Mouse (Mus musculus): ENCODE data around the gene Olfr183. TPM values are rescaled to one million over a fixed set of nuclear protein-coding genes. Genes with fewer than 3 reads are reported as not detected.
"Not testable (repeated sequence)": the region's sequence is repeated elsewhere in the genome, so short reads cannot be mapped to it uniquely, and the experiment has no call there.

Gene Olfr183
- total RNA-seq (2015): not detected in 2 replicates
- total RNA-seq (2017): not detected in 2 replicates

DNA sequence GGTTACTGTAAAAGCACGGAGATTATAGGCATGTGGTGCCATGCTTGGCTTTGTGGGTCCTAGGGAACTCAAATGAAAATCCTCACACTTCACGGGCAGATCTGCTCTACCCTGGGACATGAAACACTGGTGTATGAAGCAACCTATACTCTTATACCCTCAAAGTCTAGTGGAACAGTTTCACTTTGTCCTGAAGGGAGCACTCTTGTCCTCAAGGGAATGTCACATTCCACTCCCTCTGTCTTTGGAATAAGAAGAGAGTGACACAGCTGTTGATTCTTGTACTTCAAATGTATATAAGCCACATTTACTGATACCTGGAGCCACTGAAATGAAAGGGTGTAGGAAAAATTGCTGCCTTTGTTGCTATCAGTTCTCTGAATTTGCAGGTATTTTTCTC is at the start of gene Olfr183:
Gene Olfr183, plus strand, starts transcription at position 301 of the 400 bp plus-strand sequence.
- no peak for ATAC-seq (replicated peaks; ENCODE audit: poor library complexity)

DNA sequence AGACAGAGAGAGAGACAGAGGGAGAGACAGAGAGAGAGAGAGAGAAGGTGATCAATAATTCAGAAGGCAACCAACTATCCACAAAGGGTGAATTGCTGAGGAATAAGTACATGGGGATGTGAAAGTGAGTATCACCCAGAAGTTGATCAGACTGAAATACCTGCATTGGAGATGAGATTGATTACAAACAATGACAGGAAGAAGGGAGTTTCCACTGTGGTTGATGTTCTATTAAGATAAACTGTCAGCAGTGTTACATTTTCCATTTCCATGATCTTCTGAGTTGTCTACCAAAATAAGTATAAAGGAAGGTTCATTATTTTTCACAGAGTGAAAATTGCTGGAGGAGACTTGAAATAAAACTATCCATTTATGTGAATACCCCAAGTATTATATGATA is 12.0 kb downstream of the Olfr183 start:
- no peak for ATAC-seq (replicated peaks; ENCODE audit: poor library complexity)

DNA sequence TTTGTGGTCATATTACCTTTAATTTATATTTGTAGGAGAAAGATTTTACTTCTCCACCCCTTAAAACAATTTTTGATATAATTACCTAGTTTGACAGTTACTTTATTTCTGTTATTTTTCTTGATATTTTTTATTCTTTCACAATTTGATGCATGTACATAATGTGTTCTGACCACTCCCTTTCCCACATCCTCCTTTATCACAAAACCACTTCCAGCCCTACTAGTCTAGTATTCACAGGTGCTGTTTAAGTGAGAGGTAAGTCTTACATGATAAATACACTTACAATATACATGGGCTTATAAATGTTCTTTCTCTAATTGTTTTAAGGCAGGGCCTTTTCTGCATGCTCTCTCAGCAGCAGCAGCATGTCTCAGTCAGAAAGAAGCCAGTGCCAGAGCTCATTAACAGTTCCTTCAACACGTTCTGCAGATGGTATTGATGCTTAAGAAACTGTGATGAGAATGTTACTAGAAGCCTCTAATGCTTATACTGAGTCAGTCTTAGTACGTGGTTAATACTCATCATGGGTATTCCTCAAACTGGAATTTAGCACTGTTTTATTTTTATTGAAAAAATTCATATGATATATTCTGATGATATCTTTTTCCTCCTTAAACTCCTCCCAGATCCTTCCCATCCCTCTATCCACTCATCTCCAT is 18.3 kb downstream of the Olfr183 start:
- ATAC-seq (replicated peaks; ENCODE audit: poor library complexity): no peak

DNA sequence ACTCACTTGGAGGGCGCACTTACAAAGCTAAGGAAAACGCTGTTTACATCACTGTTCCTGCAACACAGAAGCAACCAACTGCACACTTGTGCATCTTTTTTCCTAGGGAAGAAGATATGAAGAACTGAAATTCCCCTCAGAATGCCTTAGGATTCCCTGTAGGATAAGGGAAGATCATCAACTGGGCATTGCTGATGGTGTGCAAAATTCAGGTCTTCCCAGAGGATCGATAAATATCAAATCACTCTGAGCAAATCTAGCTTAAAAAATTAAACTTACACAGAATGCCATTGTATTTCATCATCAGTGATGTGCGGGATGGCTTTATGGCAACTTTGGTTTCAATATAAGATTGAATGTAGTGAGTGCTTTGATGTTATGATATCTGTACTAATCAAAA is 35.0 kb downstream of the Olfr183 start, which contains the start of gene Olfr186:
Gene Olfr186, minus strand, starts transcription at position 101 of the 400 bp plus-strand sequence.
- no peak for ATAC-seq (replicated peaks; ENCODE audit: poor library complexity)

DNA sequence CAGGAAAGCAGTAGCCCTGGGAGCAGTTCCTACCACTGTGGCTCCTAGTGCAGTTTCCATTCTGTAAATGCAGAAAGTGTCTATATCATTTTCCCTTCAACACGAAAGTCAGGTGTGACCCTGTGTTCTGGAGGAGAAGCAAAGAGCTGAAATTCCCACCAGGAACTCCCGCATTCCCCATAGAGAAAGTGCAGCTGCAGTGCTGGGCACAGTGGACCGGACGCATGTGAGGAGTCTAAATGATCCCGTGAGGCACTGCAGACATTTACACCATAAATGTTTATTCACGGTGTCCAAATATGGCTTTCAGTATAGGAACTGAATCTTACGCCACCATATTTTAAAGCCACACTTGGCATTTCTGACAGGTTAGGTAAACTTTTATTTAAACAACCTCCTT is 44.6 kb downstream of the Olfr183 start, which contains the start of gene Olfr187:
Gene Olfr187, minus strand, starts transcription at position 58 of the 400 bp plus-strand sequence.
- ATAC-seq (replicated peaks; ENCODE audit: poor library complexity): no peak

DNA sequence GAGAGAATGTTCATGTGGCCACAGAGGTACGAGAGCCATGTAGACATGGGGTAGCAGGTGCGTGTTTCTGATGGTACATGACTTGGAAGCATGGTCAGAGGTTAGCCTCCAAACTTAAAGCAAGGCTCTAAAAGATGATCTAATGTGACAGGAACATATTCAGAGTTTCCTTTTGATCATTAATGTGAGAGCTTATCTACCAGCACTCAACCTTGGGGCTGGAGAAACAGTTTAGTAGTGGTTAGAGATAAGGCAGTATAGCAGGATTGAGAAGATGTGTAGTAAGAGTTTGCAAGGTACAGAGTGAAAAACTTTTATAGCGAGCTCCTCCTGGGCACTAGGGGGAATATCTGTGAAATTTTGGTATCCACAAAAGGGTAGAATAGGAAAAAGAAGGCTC is 50.7 kb downstream of the Olfr183 start:
- ATAC-seq (replicated peaks; ENCODE audit: poor library complexity): no peak

DNA sequence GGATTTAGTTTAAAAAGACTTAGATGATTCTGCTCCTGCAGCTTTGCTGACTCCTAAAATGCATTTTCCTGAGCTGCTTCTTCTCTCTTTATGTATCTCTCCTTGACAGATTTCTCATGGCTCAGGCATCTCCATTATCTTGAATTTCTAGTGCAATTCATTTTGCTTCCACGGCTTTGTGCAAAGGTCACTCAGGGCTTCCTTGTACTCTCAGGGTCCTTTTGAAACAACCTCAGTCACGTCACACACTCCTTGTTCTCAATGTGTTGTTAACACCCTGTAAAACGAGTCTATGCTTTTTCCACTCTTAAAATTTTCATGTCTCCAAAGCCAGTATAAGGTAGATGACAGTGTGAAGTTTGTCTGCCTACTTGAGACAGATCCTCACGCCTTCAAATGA is 52.4 kb downstream of the Olfr183 start:
- ATAC-seq (replicated peaks; ENCODE audit: poor library complexity): no peak

DNA sequence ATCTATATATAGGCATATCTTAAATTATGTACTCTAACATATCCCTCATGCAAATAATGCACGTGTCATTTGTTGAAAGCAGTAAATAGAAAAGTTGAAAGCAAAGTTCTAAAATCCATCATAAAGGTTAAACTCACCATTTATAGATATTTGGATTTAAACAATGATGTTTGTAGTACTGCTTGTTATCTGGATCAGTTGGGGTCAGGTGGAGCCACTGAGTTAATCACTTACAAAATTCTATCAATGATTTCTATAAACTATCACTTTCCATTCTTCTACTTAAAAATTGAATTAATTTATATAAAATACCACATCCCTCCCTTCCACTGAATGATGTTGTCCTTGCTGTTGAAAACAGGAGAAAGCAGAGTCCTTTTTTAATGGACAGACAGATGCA is 53.7 kb downstream of the Olfr183 start:
- no peak for ATAC-seq (replicated peaks; ENCODE audit: poor library complexity)

DNA sequence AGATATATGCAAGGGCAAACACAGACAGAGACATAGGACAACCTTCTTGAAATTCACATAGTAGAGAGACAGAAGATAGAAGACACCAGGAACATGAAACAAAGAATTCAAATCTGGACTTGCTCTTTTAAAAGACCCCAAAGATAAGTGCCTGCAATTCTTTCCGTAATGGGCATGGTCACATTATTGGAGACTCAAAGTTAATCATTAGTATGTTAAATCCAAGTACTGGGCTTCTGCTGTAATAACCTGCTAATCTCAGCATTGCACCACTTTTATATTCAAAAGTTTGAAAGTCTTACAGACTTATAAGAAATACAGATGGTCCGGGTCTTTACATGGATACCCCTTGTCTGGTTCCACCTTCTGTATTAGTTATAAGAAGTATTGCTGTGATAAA is 54.1 kb downstream of the Olfr183 start:
- not testable (repeated sequence) for ATAC-seq (replicated peaks; ENCODE audit: poor library complexity)

Other genes starting within 250 kb of the Olfr183 start
- not detected in 2 replicates for gene Olfr172, start 232.2 kb upstream of the Olfr183 start, total RNA-seq (2015)
- gene Olfr172, start 232.2 kb upstream of the Olfr183 start, total RNA-seq (2017): not detected in 2 replicates
- gene Olfr173, start 195.1 kb upstream of the Olfr183 start, total RNA-seq (2015): not detected in 2 replicates
- gene Olfr173, start 195.1 kb upstream of the Olfr183 start, total RNA-seq (2017): not detected in 2 replicates
- gene Olfr175-ps1, start 168.6 kb upstream of the Olfr183 start, total RNA-seq (2015): not detected in 2 replicates
- gene Olfr175-ps1, start 168.6 kb upstream of the Olfr183 start, total RNA-seq (2017): not detected in 2 replicates
- gene Olfr177, start 120.6 kb upstream of the Olfr183 start, total RNA-seq (2015): not detected in 2 replicates
- not detected in 2 replicates for gene Olfr177, start 120.6 kb upstream of the Olfr183 start, total RNA-seq (2017)
- gene Olfr178, start 103.3 kb upstream of the Olfr183 start, total RNA-seq (2015): not detected in 2 replicates
- not detected in 2 replicates for gene Olfr178, start 103.3 kb upstream of the Olfr183 start, total RNA-seq (2017)
- gene Olfr181, start 66.6 kb upstream of the Olfr183 start, total RNA-seq (2015): not detected in 2 replicates
- not detected in 2 replicates for gene Olfr181, start 66.6 kb upstream of the Olfr183 start, total RNA-seq (2017)
- gene Olfr180, start 66.0 kb upstream of the Olfr183 start, total RNA-seq (2015): not detected in 2 replicates
- gene Olfr180, start 66.0 kb upstream of the Olfr183 start, total RNA-seq (2017): not detected in 2 replicates
- gene Olfr186, start 34.9 kb downstream of the Olfr183 start, total RNA-seq (2015): not detected in 2 replicates
- not detected in 2 replicates for gene Olfr186, start 34.9 kb downstream of the Olfr183 start, total RNA-seq (2017)
- gene Olfr187, start 44.4 kb downstream of the Olfr183 start, total RNA-seq (2015): not detected in 2 replicates
- not detected in 2 replicates for gene Olfr187, start 44.4 kb downstream of the Olfr183 start, total RNA-seq (2017)
- gene Olfr190, start 82.6 kb downstream of the Olfr183 start, total RNA-seq (2015): not detected in 2 replicates
- gene Olfr190, start 82.6 kb downstream of the Olfr183 start, total RNA-seq (2017): not detected in 2 replicates
- gene Olfr191, start 94.5 kb downstream of the Olfr183 start, total RNA-seq (2015): not detected in 2 replicates
- gene Olfr191, start 94.5 kb downstream of the Olfr183 start, total RNA-seq (2017): not detected in 2 replicates
- gene Olfr193, start 116.5 kb downstream of the Olfr183 start, total RNA-seq (2015): not detected in 2 replicates
- gene Olfr193, start 116.5 kb downstream of the Olfr183 start, total RNA-seq (2017): not detected in 2 replicates
- gene Olfr194, start 125.7 kb downstream of the Olfr183 start, total RNA-seq (2015): not detected in 2 replicates
- gene Olfr194, start 125.7 kb downstream of the Olfr183 start, total RNA-seq (2017): not detected in 2 replicates
- gene Olfr195, start 151.7 kb downstream of the Olfr183 start, total RNA-seq (2015): not detected in 2 replicates
- not detected in 2 replicates for gene Olfr195, start 151.7 kb downstream of the Olfr183 start, total RNA-seq (2017)
- gene Olfr196, start 175.1 kb downstream of the Olfr183 start, total RNA-seq (2015): not detected in 2 replicates
- gene Olfr196, start 175.1 kb downstream of the Olfr183 start, total RNA-seq (2017): not detected in 2 replicates
- not detected in 2 replicates for gene Olfr198, start 208.2 kb downstream of the Olfr183 start, total RNA-seq (2015)
- gene Olfr198, start 208.2 kb downstream of the Olfr183 start, total RNA-seq (2017): not detected in 2 replicates
- gene Olfr199, start 224.4 kb downstream of the Olfr183 start, total RNA-seq (2015): not detected in 2 replicates
- gene Olfr199, start 224.4 kb downstream of the Olfr183 start, total RNA-seq (2017): not detected in 2 replicates